Mouse (Mus musculus) right cerebral cortex, adult 2 months (tissue): ENCODE measurements around the gene Tk2.
"Not testable (repeated sequence)": the region's sequence is repeated elsewhere in the genome, so short reads cannot be mapped to it uniquely, and the experiment has no call there.

Experiments used
- DNase-seq, 2 experiments: peaks; one replicate each; pipeline ENCODE4 v3.0.0; 2021 to 2022; ENCODE audit warnings: low spot score in 2 of 2

Tk2 gene

GRCm38 (mm10) chr8:104248276-104248675, at the start of gene Tk2:
Tk2 (minus strand) TSS chr8:104248558.
- DNase-seq = peak; percentile 63 to 71

GRCm38 (mm10) chr8:104294396-104294795, 46.0 kb upstream of the Tk2 start:
- DNase-seq = no peak

- DNase-seq = not testable (repeated sequence)
Measured at GRCm38 (mm10) chr8:104293081-104293480, 44.7 kb upstream of the Tk2 start, which contains the start of gene Cmtm2a. Cmtm2a (minus strand) TSS chr8:104293181.

GRCm38 (mm10) chr8:104268937-104269440, 20.6 kb upstream of the Tk2 start:
- no peak for DNase-seq

GRCm38 (mm10) chr8:104268368-104268767, 20.0 kb upstream of the Tk2 start:
- no peak for DNase-seq

GRCm38 (mm10) chr8:104264271-104264935, 16.0 kb upstream of the Tk2 start:
- DNase-seq = not testable (repeated sequence)

GRCm38 (mm10) chr8:104261802-104262201, 13.4 kb upstream of the Tk2 start:
- not testable (repeated sequence) for DNase-seq

- DNase-seq = no peak
Measured at GRCm38 (mm10) chr8:104253016-104253415, 4.7 kb upstream of the Tk2 start.

GRCm38 (mm10) chr8:104251461-104251860, 3.1 kb upstream of the Tk2 start:
- DNase-seq = no peak

GRCm38 (mm10) chr8:104250439-104251367, 2.3 kb upstream of the Tk2 start, which contains the start of gene Cklf:
Cklf (plus strand) TSS chr8:104250861.
- DNase-seq = peak; percentile 73 to 79

- DNase-seq = no peak
Measured at GRCm38 (mm10) chr8:104249442-104249996, 1.2 kb upstream of the Tk2 start.

GRCm38 (mm10) chr8:104247908-104248275, 466 bp downstream of the Tk2 start:
- DNase-seq = no peak

- no peak for DNase-seq
Measured at GRCm38 (mm10) chr8:104247054-104247907, 1.1 kb downstream of the Tk2 start.

- no peak for DNase-seq
Measured at GRCm38 (mm10) chr8:104246621-104247020, 1.7 kb downstream of the Tk2 start.

GRCm38 (mm10) chr8:104242038-104242644, 6.2 kb downstream of the Tk2 start:
- no peak for DNase-seq

GRCm38 (mm10) chr8:104239418-104239861, 8.9 kb downstream of the Tk2 start:
- DNase-seq = no peak

GRCm38 (mm10) chr8:104234573-104234972, 13.8 kb downstream of the Tk2 start:
- DNase-seq = no peak

- DNase-seq = no peak
Measured at GRCm38 (mm10) chr8:104232919-104233318, 15.4 kb downstream of the Tk2 start.

- DNase-seq = no peak
Measured at GRCm38 (mm10) chr8:104232039-104232438, 16.3 kb downstream of the Tk2 start.

- no peak for DNase-seq
Measured at GRCm38 (mm10) chr8:104230377-104230776, 18.0 kb downstream of the Tk2 start.

GRCm38 (mm10) chr8:104227048-104227447, 21.3 kb downstream of the Tk2 start:
- no peak for DNase-seq
